Mouse (Mus musculus) stomach, postnatal 0 days (tissue): ENCODE measurements around the gene Ankrd17.

Source experiments
- CTCF ChIP-seq: IDR thresholded peaks from 2 replicates; pipeline ENCODE4 v1.5.1; 2016; ENCODE audit warnings: antibody characterized with exemption, low read depth, mild to moderate bottlenecking, moderate library complexity
- EP300 ChIP-seq: optimal IDR thresholded peaks from 2 replicates; pipeline ENCODE3; 2016; ENCODE audit warnings: antibody characterized with exemption

GRCm38 (mm10) chr5:90346877-90347276 is 19.5 kb downstream of the Ankrd17 start:
- TF ChIP-seq CTCF, result no peak
- TF ChIP-seq EP300, result no peak
